Mouse (Mus musculus): ENCODE measurements around the gene Gm15155. TPM values are rescaled to one million over a fixed set of nuclear protein-coding genes. Genes with fewer than 3 reads are reported as not detected.
"Not testable (repeated sequence)": the region's sequence is repeated elsewhere in the genome, so short reads cannot be mapped to it uniquely, and the experiment has no call there.

The Gm15155 gene
- polyA plus RNA-seq, 1 experiment from 2014 or later = not detected

GRCm38 (mm10) chrX:155625671-155626196, 1.2 kb downstream of the Gm15155 start:
- Histone ChIP-seq H3K4me3 (peak overlapping the region; percentile 27), H3K27ac (replicated peaks) (no peak overlapping the region), H3K9me3 (no peaks in the 10 kb centered on the region), H3K27me3 (replicated peaks) (peaks cover 57% of the 10 kb centered on the region), H3K4me1 (peaks cover 7% of the 10 kb centered on the region), H3K9ac (no peak overlapping the region), H3K4me2 (peak overlapping the region; percentile 54), H3K36me3 (no peaks in the 10 kb centered on the region)
- no peak for ATAC-seq (ENCODE audit: extremely low read depth, insufficient number of reproducible peaks, low FRiP score, low TSS enrichment)
- 6% methylated on average over 13 of the region's 13 CpGs for WGBS

GRCm38 (mm10) chrX:155643975-155644374, 19.4 kb downstream of the Gm15155 start:
- Histone ChIP-seq H3K27me3 (replicated peaks) (no peaks in the 10 kb centered on the region), H3K4me1 (no peaks in the 10 kb centered on the region), H3K4me3 (no peak overlapping the region), H3K9ac (no peak overlapping the region), H3K4me2 (no peak overlapping the region), H3K36me3 (no peaks in the 10 kb centered on the region), H3K9me3 (no peaks in the 10 kb centered on the region), H3K27ac (replicated peaks) (no peak overlapping the region)
- WGBS = 24% methylated on average over 1 of the region's 1 CpGs
- ATAC-seq (ENCODE audit: extremely low read depth, insufficient number of reproducible peaks, low FRiP score, low TSS enrichment) = no peak

- Histone ChIP-seq H3K9me3 (no peaks in the 10 kb centered on the region), H3K27ac (replicated peaks) (no peak overlapping the region), H3K27me3 (replicated peaks) (no peaks in the 10 kb centered on the region), H3K4me3 (no peak overlapping the region), H3K36me3 (no peaks in the 10 kb centered on the region), H3K9ac (no peak overlapping the region), H3K4me1 (no peaks in the 10 kb centered on the region), H3K4me2 (no peak overlapping the region)
- WGBS = 68% methylated on average over 3 of the region's 3 CpGs
- ATAC-seq (ENCODE audit: extremely low read depth, insufficient number of reproducible peaks, low FRiP score, low TSS enrichment) = no peak
Measured at GRCm38 (mm10) chrX:155645975-155646374, 21.4 kb downstream of the Gm15155 start.

GRCm38 (mm10) chrX:155657971-155658370, 33.4 kb downstream of the Gm15155 start:
- WGBS = 79% methylated on average over 1 of the region's 1 CpGs
- Histone ChIP-seq H3K27me3 (replicated peaks) (no peaks in the 10 kb centered on the region), H3K9me3 (no peaks in the 10 kb centered on the region), H3K4me1 (no peaks in the 10 kb centered on the region), H3K4me3 (no peak overlapping the region), H3K9ac (no peak overlapping the region), H3K36me3 (no peaks in the 10 kb centered on the region), H3K4me2 (no peak overlapping the region), H3K27ac (replicated peaks) (no peak overlapping the region)
- no peak for ATAC-seq (ENCODE audit: extremely low read depth, insufficient number of reproducible peaks, low FRiP score, low TSS enrichment)

- H3K27me3 ChIP-seq (replicated peaks); H3K36me3 ChIP-seq; H3K4me2 ChIP-seq; H3K4me3 ChIP-seq; H3K27ac ChIP-seq (replicated peaks); ATAC-seq (ENCODE audit: extremely low read depth, insufficient number of reproducible peaks, low FRiP score, low TSS enrichment); H3K9me3 ChIP-seq; H3K4me1 ChIP-seq; H3K9ac ChIP-seq: not testable (repeated sequence)
- 83% methylated on average over 1 of the region's 1 CpGs for WGBS
Measured at GRCm38 (mm10) chrX:155690440-155690839, 65.9 kb downstream of the Gm15155 start.

- WGBS = 65% methylated on average over 3 of the region's 3 CpGs
- no peaks in the 10 kb centered on the region for H3K9me3 ChIP-seq
- no peak for ATAC-seq (ENCODE audit: extremely low read depth, insufficient number of reproducible peaks, low FRiP score, low TSS enrichment)
Measured at GRCm38 (mm10) chrX:155724157-155724556, 99.6 kb downstream of the Gm15155 start.

GRCm38 (mm10) chrX:155728387-155728786, 103.8 kb downstream of the Gm15155 start:
- H3K27ac ChIP-seq (replicated peaks) = no peak overlapping the region
- H3K4me1 ChIP-seq = no peaks in the 10 kb centered on the region
- 64% methylated on average over 1 of the region's 1 CpGs for WGBS
- H3K9ac ChIP-seq = no peak overlapping the region
- H3K9me3 ChIP-seq = no peaks in the 10 kb centered on the region
- no peak overlapping the region for H3K4me2 ChIP-seq
- no peak; the same call in 1 of the 2 replicates for ATAC-seq (ENCODE audit: extremely low read depth, insufficient number of reproducible peaks, low FRiP score, low TSS enrichment)
- no peak overlapping the region for H3K4me3 ChIP-seq
- no peaks in the 10 kb centered on the region for H3K36me3 ChIP-seq
- no peaks in the 10 kb centered on the region for H3K27me3 ChIP-seq (replicated peaks)

More at GRCm38 (mm10) chrX:155724157-155724556, 99.6 kb downstream of the Gm15155 start:
- no peak overlapping the region for H3K27ac ChIP-seq (replicated peaks)
- no peaks in the 10 kb centered on the region for H3K36me3 ChIP-seq
- no peak overlapping the region for H3K9ac ChIP-seq
- H3K4me2 ChIP-seq = no peak overlapping the region
- no peaks in the 10 kb centered on the region for H3K27me3 ChIP-seq (replicated peaks)
- no peak overlapping the region for H3K4me3 ChIP-seq
- no peaks in the 10 kb centered on the region for H3K4me1 ChIP-seq

- H3K27me3 ChIP-seq (replicated peaks) = no peaks in the 10 kb centered on the region
- no peak overlapping the region for H3K9ac ChIP-seq
- no peak overlapping the region for H3K4me3 ChIP-seq
- H3K4me2 ChIP-seq = no peak overlapping the region
- 57% methylated on average over 1 of the region's 1 CpGs for WGBS
- no peak overlapping the region for H3K27ac ChIP-seq (replicated peaks)
- H3K9me3 ChIP-seq = no peaks in the 10 kb centered on the region
- no peaks in the 10 kb centered on the region for H3K4me1 ChIP-seq
- H3K36me3 ChIP-seq = no peaks in the 10 kb centered on the region
- no peak for ATAC-seq (ENCODE audit: extremely low read depth, insufficient number of reproducible peaks, low FRiP score, low TSS enrichment)
Measured at GRCm38 (mm10) chrX:155888118-155888517, 263.6 kb downstream of the Gm15155 start.

- no peak for ATAC-seq (ENCODE audit: extremely low read depth, insufficient number of reproducible peaks, low FRiP score, low TSS enrichment)
- H3K9me3 ChIP-seq = no peaks in the 10 kb centered on the region
- H3K27ac ChIP-seq (replicated peaks) = no peak overlapping the region
- H3K4me1 ChIP-seq = no peaks in the 10 kb centered on the region
- WGBS = 76% methylated on average over 1 of the region's 1 CpGs
- no peak overlapping the region for H3K9ac ChIP-seq
- no peak overlapping the region for H3K4me3 ChIP-seq
- no peaks in the 10 kb centered on the region for H3K36me3 ChIP-seq
- H3K27me3 ChIP-seq (replicated peaks) = no peaks in the 10 kb centered on the region
- no peak overlapping the region for H3K4me2 ChIP-seq
Measured at GRCm38 (mm10) chrX:155900040-155900439, 275.5 kb downstream of the Gm15155 start.

GRCm38 (mm10) chrX:155901742-155902141, 277.2 kb downstream of the Gm15155 start:
- Histone ChIP-seq H3K4me2 (no peak overlapping the region), H3K27ac (replicated peaks) (no peak overlapping the region), H3K9me3 (no peaks in the 10 kb centered on the region), H3K4me3 (no peak overlapping the region), H3K9ac (no peak overlapping the region), H3K4me1 (no peaks in the 10 kb centered on the region), H3K27me3 (replicated peaks) (no peaks in the 10 kb centered on the region), H3K36me3 (no peaks in the 10 kb centered on the region)
- no peak for ATAC-seq (ENCODE audit: extremely low read depth, insufficient number of reproducible peaks, low FRiP score, low TSS enrichment)

- Histone ChIP-seq H3K4me2 (no peak overlapping the region), H3K4me1 (no peaks in the 10 kb centered on the region), H3K9me3 (no peaks in the 10 kb centered on the region), H3K27me3 (replicated peaks) (no peaks in the 10 kb centered on the region), H3K27ac (replicated peaks) (no peak overlapping the region), H3K9ac (no peak overlapping the region), H3K36me3 (no peaks in the 10 kb centered on the region), H3K4me3 (no peak overlapping the region)
- WGBS = 40% methylated on average over 1 of the region's 1 CpGs
- ATAC-seq (ENCODE audit: extremely low read depth, insufficient number of reproducible peaks, low FRiP score, low TSS enrichment) = no peak
Measured at GRCm38 (mm10) chrX:155903108-155903507, 278.6 kb downstream of the Gm15155 start.

- H3K9ac ChIP-seq = no peak overlapping the region
- WGBS = 62% methylated on average over 1 of the region's 1 CpGs
- H3K27ac ChIP-seq (replicated peaks) = no peak overlapping the region
- H3K9me3 ChIP-seq = no peaks in the 10 kb centered on the region
- no peak overlapping the region for H3K4me3 ChIP-seq
- no peaks in the 10 kb centered on the region for H3K27me3 ChIP-seq (replicated peaks)
- no peak overlapping the region for H3K4me2 ChIP-seq
- H3K36me3 ChIP-seq = no peaks in the 10 kb centered on the region
- H3K4me1 ChIP-seq = no peaks in the 10 kb centered on the region
- ATAC-seq (ENCODE audit: extremely low read depth, insufficient number of reproducible peaks, low FRiP score, low TSS enrichment) = no peak
Measured at GRCm38 (mm10) chrX:156009756-156010155, 385.2 kb downstream of the Gm15155 start.

Measured in heart, embryonic 13.5 days (tissue).